Mouse (Mus musculus) MEL (cell line): ENCODE results near the gene Specc1l.

Source experiments
- CTCF ChIP-seq, 3 experiments: IDR thresholded peaks in 2 of 3; conservative IDR thresholded peaks in 1 of 3; 2 replicates each; pipeline ENCODE4 v1.5.1; 2011 to 2012; ENCODE audit warnings: low read length in 3 of 3, low read depth in 2 of 3, mild to moderate bottlenecking in 2 of 3, improper control_type of control experiment in 1 of 3, inconsistent platforms in 1 of 3, mixed read lengths in 1 of 3, moderate library complexity in 1 of 3; ENCODE audit not compliant: control insufficient read depth in 1 of 3, insufficient read depth in 1 of 3, poor library complexity in 1 of 3, severe bottlenecking in 1 of 3
- EP300 ChIP-seq, 2 experiments: IDR thresholded peaks; 2 replicates each; pipeline ENCODE4 v1.6.1; 2011; ENCODE audit warnings: improper control_type of control experiment in 2 of 2, low read length in 2 of 2, low read depth in 1 of 2, mild to moderate bottlenecking in 1 of 2
- ETS1 ChIP-seq: IDR thresholded peaks from 2 replicates; pipeline ENCODE4 v1.6.1; 2012; ENCODE audit warnings: low read depth, mild to moderate bottlenecking, inconsistent platforms, low read length, improper control_type of control experiment, moderate library complexity
- GABPA ChIP-seq: IDR thresholded peaks from 2 replicates; pipeline ENCODE4 v1.6.1; 2012; ENCODE audit warnings: low read depth, mild to moderate bottlenecking, inconsistent platforms, low read length, improper control_type of control experiment, moderate library complexity
- JUND ChIP-seq: IDR thresholded peaks from 2 replicates; pipeline ENCODE4 v1.6.1; 2011; ENCODE audit warnings: low read depth, mild to moderate bottlenecking, improper control_type of control experiment, low read length
- MAX ChIP-seq: IDR thresholded peaks from 2 replicates; pipeline ENCODE4 v1.6.1; 2011; ENCODE audit warnings: low read length, improper control_type of control experiment
- NELFE ChIP-seq: IDR thresholded peaks from 2 replicates; pipeline ENCODE4 v1.6.1; 2011; ENCODE audit warnings: low read depth, low read length, improper control_type of control experiment
- POLR2A ChIP-seq, 2 experiments: IDR thresholded peaks; 2 replicates each; pipeline ENCODE4 v1.6.1; 2011 to 2012; ENCODE audit warnings: low read length in 2 of 2, mild to moderate bottlenecking in 2 of 2, control low read depth in 1 of 2, improper control_type of control experiment in 1 of 2, low read depth in 1 of 2, moderate library complexity in 1 of 2; ENCODE audit not compliant: control insufficient read depth in 1 of 2, insufficient read depth in 1 of 2, poor library complexity in 1 of 2
- SIN3A ChIP-seq: IDR thresholded peaks from 2 replicates; pipeline ENCODE4 v1.6.1; 2012; ENCODE audit warnings: low read length, improper control_type of control experiment, inconsistent platforms
- SMC3 ChIP-seq: IDR thresholded peaks from 2 replicates; pipeline ENCODE4 v1.6.1; 2011; ENCODE audit warnings: low read depth, low read length, improper control_type of control experiment
- TCF12 ChIP-seq: IDR thresholded peaks from 2 replicates; pipeline ENCODE4 v1.6.1; 2014; ENCODE audit warnings: low read depth, mild to moderate bottlenecking, inconsistent platforms, low read length, improper control_type of control experiment, moderate library complexity
- USF2 ChIP-seq, 2 experiments: IDR thresholded peaks; 2 replicates each; pipeline ENCODE4 v1.6.1; 2011 to 2012; ENCODE audit warnings: improper control_type of control experiment in 2 of 2, low read length in 2 of 2, borderline replicate concordance in 1 of 2, inconsistent platforms in 1 of 2, low read depth in 1 of 2, mild to moderate bottlenecking in 1 of 2; ENCODE audit not compliant: insufficient read depth in 1 of 2
- ZKSCAN1 ChIP-seq: IDR thresholded peaks from 2 replicates; pipeline ENCODE4 v1.6.1; 2012; ENCODE audit warnings: low read depth, mild to moderate bottlenecking, inconsistent platforms, low read length, improper control_type of control experiment, moderate library complexity
- ZMIZ1 ChIP-seq: IDR thresholded peaks from 2 replicates; pipeline ENCODE4 v1.6.1; 2012; ENCODE audit warnings: low read depth, mild to moderate bottlenecking, inconsistent platforms, low read length, improper control_type of control experiment, moderate library complexity

DNA sequence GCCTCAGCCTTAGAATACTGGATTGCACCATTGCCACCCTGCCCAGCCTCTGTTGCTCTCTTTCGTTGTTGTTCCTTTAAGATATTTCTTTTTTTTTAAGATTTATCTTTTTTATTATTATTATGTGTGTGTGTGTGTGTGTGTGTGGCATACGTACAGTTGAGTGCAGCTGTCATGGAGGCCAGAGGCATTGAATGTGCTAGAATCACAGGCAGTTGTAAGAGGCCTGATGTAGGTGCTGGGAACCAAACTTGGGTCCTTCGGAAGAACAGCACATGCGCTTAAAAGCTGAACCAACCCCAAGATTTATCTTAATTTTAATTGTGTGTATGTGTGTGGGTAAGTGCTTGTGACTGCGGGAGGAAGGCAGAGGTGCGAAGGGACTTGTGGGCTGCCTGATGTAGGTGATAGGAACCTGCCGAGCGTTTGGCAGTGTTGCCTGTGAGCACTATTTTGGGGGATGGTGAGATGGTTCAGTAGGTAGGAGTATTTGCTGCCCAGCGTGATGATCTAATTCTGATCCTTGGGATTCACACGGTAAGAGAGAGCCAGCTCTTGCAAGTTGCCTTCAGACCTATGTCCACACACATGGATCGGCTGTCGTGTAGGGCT, 89.4 kb downstream of the Specc1l start:
- TF ChIP-seq POLR2A (IDR thresholded peaks at IDR 0.05; ENCODE audit: control insufficient read depth in 1 of 2, insufficient read depth in 1 of 2, low read depth in 1 of 2, low read length in 2 of 2, poor library complexity in 1 of 2) (no peak), CTCF (IDR thresholded peaks at IDR 0.05 in 2 of 3, conservative IDR thresholded peaks at IDR 0.05 in 1 of 3; ENCODE audit: control insufficient read depth in 1 of 3, insufficient read depth in 1 of 3, low read depth in 2 of 3, low read length in 3 of 3, poor library complexity in 1 of 3, severe bottlenecking in 1 of 3) (no peak), NELFE (no peak), GABPA (peak; percentile 56; the same call in 1 of the 2 replicates), USF2 (IDR thresholded peaks at IDR 0.05; ENCODE audit: borderline replicate concordance in 1 of 2, insufficient read depth in 1 of 2, low read depth in 1 of 2, low read length in 2 of 2) (no peak), SMC3 (no peak), ETS1 (peak; percentile 73), TCF12 (peak; percentile 75), EP300 (IDR thresholded peaks at IDR 0.05; ENCODE audit: low read depth in 1 of 2, low read length in 2 of 2) (peak; percentile 61 to 74), MAX (peak; percentile 92), JUND (no peak), ZKSCAN1 (no peak), SIN3A (peak; percentile 54), ZMIZ1 (no peak)
